Mouse (Mus musculus) kidney, postnatal 0 days (tissue): ENCODE data around the gene Limk1. TPM values are rescaled to one million over a fixed set of nuclear protein-coding genes. Genes with fewer than 3 reads are reported as not detected.

Experiments used
- ATAC-seq: fragments of 200-750 bp; cut with Nextera tagmentation; replicated peaks from 2 replicates; pipeline ENCODE4 v1.8.0; 2017; ENCODE audit warnings: low read depth, moderate number of reproducible peaks, moderate TSS enrichment, moderate library complexity; ENCODE audit not compliant: low FRiP score
- DNase-seq: peaks from one replicate; pipeline ENCODE4 v3.0.0-alpha.2; 2016; ENCODE audit warnings: low spot score
- H3K27ac ChIP-seq: fragments of 300-500 bp; sonication (generic); 2 replicates; pipeline ENCODE4 v1.5.1; 2014; ENCODE audit warnings: mild to moderate bottlenecking
- H3K27me3 ChIP-seq: fragments of 300-500 bp; sonication (generic); 2 replicates; pipeline ENCODE4 v1.6.1; 2014; ENCODE audit warnings: low read length, mixed read lengths; ENCODE audit not compliant: insufficient read depth
- H3K36me3 ChIP-seq: fragments of 300-500 bp; sonication (generic); 2 replicates; pipeline ENCODE4 v1.6.1; 2014; ENCODE audit warnings: low read length, mixed read lengths; ENCODE audit not compliant: insufficient read depth
- H3K4me1 ChIP-seq: fragments of 300-500 bp; sonication (generic); replicated peaks from 2 replicates; pipeline ENCODE4 v1.6.1; 2014; ENCODE audit warnings: antibody characterized with exemption, low read length, mixed read lengths; ENCODE audit not compliant: insufficient read depth
- H3K4me2 ChIP-seq: fragments of 300-500 bp; sonication (generic); 2 replicates; pipeline ENCODE4 v1.6.1; 2014; ENCODE audit warnings: mild to moderate bottlenecking, low read length, moderate library complexity, mixed read lengths
- H3K4me3 ChIP-seq: fragments of 300-500 bp; sonication (generic); replicated peaks from 2 replicates; pipeline ENCODE4 v1.5.1; 2014; ENCODE audit warnings: low read depth, low read length
- H3K9ac ChIP-seq: fragments of 300-500 bp; sonication (generic); 2 replicates; pipeline ENCODE4 v1.6.1; 2014; ENCODE audit warnings: low read depth, low read length
- H3K9me3 ChIP-seq: fragments of 300-500 bp; sonication (generic); replicated peaks from 2 replicates; pipeline ENCODE4 v1.6.1; 2016; ENCODE audit warnings: low read length, inconsistent platforms, mixed read lengths
- CTCF ChIP-seq: IDR thresholded peaks from 2 replicates; pipeline ENCODE4 v1.5.1; 2016; ENCODE audit warnings: antibody characterized with exemption, low read depth, mild to moderate bottlenecking, moderate library complexity
- WGBS: fragments of 180-500 bp; shearing (Covaris S2); extraction: QIAGEN DNeasy Blood & Tissue Kit; methylation state at CpG from one replicate; pipeline ENCODE4 v1.1.7; 2014; 5-methylcytosine and 5-hydroxymethylcytosine counted together
- polyA plus RNA-seq: library from polyadenylated mRNA; unstranded; fragments of >200 nt; fragmentation: Nextera tagmentation; extraction: Ambion mirVana; gene quantifications from 2 replicates; pipeline ENCODE4 v1.2.1, GENCODE M21; 2015

The Limk1 gene
- polyA plus RNA-seq, 1 experiment from 2014 or later = 3.4 TPM

DNA sequence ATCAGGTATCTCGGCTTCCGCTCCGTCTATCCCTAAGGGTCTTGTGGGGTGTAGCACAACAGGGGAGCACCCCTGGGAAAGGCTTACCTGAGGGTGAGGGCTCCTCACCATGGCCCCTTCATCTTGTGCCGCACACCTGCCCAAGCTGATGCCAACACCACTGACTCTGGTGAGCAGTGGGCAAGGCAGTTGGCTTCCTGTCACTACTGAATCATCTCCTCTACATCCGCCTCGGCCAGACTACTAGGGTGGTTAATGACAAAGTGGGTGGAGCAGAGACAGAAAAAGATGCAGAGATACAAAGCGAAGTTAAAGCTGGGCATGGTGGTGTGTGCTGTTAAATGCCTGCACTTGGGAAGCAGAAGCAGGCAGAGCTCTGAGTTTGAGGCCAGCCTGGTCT lies 73.6 kb downstream of the Limk1 start, which contains the start of gene Lat2:
Gene Lat2 (minus strand): TSS at position 224 of the 400 bp plus-strand sequence.
- no peak for ATAC-seq
- no peak for TF ChIP-seq CTCF
- no peaks in the 10 kb centered on the region for H3K27me3 ChIP-seq
- H3K4me3 ChIP-seq = no peak within 1 kb of the TSS
- 76% methylated on average over 7 of the region's 7 CpGs for WGBS
- DNase-seq = no peak
- H3K4me1 ChIP-seq = no peaks in the 10 kb centered on the region
- no peak within 1 kb of the TSS for H3K9ac ChIP-seq
- no peak within 1 kb of the TSS for H3K27ac ChIP-seq
- no peaks in the 10 kb centered on the region for H3K9me3 ChIP-seq
- no peak within 1 kb of the TSS for H3K4me2 ChIP-seq
- peaks cover 13% of the 10 kb centered on the region for H3K36me3 ChIP-seq

GRCm38 (mm10) chr5:134614296-134614695 lies 74.1 kb downstream of the Limk1 start:
- H3K27me3 ChIP-seq = no peaks in the 10 kb centered on the region
- no peaks in the 10 kb centered on the region for H3K4me1 ChIP-seq
- H3K27ac ChIP-seq = no peak overlapping the region
- ATAC-seq (no peak), DNase-seq (no peak)
- no peak overlapping the region for H3K4me2 ChIP-seq
- H3K9ac ChIP-seq = no peak overlapping the region
- H3K9me3 ChIP-seq = no peaks in the 10 kb centered on the region
- 87% methylated on average over 8 of the region's 8 CpGs for WGBS
- H3K4me3 ChIP-seq = no peak overlapping the region
- peaks cover 8% of the 10 kb centered on the region for H3K36me3 ChIP-seq
- TF ChIP-seq CTCF = no peak

DNA sequence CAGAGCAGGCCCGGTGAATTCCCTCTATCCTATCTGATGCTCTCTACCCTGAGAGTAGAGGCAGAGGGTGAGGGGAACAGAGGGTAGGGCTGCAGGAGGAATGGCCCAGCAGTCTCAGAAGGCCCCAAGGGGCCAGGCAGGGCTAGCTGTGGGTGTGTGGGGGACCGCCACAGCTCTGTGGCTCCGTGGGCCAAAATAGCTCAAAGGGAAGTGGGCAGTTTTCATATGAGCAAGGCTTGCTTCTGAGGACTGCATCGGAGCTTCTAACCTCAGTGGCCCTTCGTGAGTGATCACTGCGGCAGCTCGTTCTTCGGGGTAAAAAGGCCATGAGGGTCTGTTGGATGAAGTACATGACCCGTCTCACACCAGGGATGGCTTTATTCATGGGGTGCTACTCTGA lies 74.7 kb downstream of the Limk1 start:
- ATAC-seq = no peak
- 81% methylated on average over 9 of the region's 9 CpGs for WGBS
- Histone ChIP-seq H3K9ac (no peak overlapping the region), H3K4me3 (no peak overlapping the region), H3K27me3 (no peaks in the 10 kb centered on the region), H3K9me3 (no peaks in the 10 kb centered on the region), H3K36me3 (peaks cover 2% of the 10 kb centered on the region; the same call in 1 of the 2 replicates), H3K4me1 (no peaks in the 10 kb centered on the region), H3K27ac (no peak overlapping the region), H3K4me2 (no peak overlapping the region)
- DNase-seq = no peak
- no peak for TF ChIP-seq CTCF

GRCm38 (mm10) chr5:134611810-134612521 lies 76.4 kb downstream of the Limk1 start:
- TF ChIP-seq CTCF = no peak
- ATAC-seq (peak; percentile 20; the same call in 1 of the 2 replicates), DNase-seq (no peak)
- Histone ChIP-seq H3K4me1 (no peaks in the 10 kb centered on the region), H3K4me3 (no peak overlapping the region), H3K27me3 (no peaks in the 10 kb centered on the region), H3K9me3 (no peaks in the 10 kb centered on the region), H3K9ac (no peak overlapping the region), H3K4me2 (no peak overlapping the region), H3K27ac (no peak overlapping the region), H3K36me3 (no peaks in the 10 kb centered on the region; the same call in 1 of the 2 replicates)
- WGBS = 43% methylated on average over 8 of the region's 8 CpGs

DNA sequence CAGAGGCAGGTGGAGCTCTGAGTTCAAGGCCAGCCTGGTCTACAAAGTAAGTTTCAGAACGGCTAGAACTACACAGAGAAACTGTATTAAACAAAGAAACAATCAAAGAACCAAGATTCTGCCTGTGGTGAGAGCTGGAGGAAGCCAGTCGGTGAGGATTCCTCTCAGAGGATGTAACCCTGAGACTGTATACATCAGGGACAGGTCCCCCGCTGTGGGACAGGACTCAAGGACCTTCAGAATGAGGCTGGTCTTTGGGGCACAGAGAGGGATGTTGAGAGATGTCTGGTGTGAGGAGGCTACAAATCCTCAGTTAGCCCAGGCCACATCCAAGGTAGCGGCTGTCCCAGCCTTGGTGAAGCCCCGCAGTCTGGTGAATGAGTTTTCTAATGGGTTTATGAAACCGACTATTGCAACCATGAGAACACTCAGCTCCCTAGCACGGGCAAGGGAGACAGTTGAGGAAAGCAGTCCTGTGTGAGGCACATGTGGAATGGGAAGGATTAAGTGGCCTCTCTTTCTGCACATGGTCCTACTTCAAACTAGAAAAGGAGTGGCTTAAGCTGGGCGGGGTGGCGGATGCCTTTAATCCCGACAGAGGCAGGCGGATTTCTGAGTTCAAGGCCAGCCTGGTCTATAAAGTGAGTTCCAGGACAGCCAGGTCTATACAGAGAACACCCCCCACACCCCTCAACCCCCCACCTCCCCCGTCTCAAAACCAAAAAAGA lies 78.3 kb downstream of the Limk1 start:
- 89% methylated on average over 12 of the region's 12 CpGs for WGBS
- no peak overlapping the region for H3K27ac ChIP-seq
- DNase-seq (no peak), ATAC-seq (no peak)
- no peak overlapping the region for H3K4me3 ChIP-seq
- H3K4me1 ChIP-seq = no peaks in the 10 kb centered on the region
- no peaks in the 10 kb centered on the region for H3K9me3 ChIP-seq
- TF ChIP-seq CTCF = no peak
- H3K4me2 ChIP-seq = no peak overlapping the region
- no peak overlapping the region for H3K9ac ChIP-seq
- no peaks in the 10 kb centered on the region for H3K27me3 ChIP-seq
- no peaks in the 10 kb centered on the region for H3K36me3 ChIP-seq

- Histone ChIP-seq H3K4me1 (no peaks in the 10 kb centered on the region), H3K4me2 (no peak overlapping the region), H3K4me3 (no peak overlapping the region), H3K27me3 (no peaks in the 10 kb centered on the region), H3K9ac (no peak overlapping the region), H3K36me3 (no peaks in the 10 kb centered on the region), H3K27ac (no peak overlapping the region), H3K9me3 (no peaks in the 10 kb centered on the region)
- TF ChIP-seq CTCF = no peak
- 65% methylated on average over 5 of the region's 5 CpGs for WGBS
- DNase-seq (no peak), ATAC-seq (no peak)
Observed at GRCm38 (mm10) chr5:134607121-134607520, 81.3 kb downstream of the Limk1 start.
